ENCODE assay signal across 14 mouse cellular contexts in the genomic region with DNA sequence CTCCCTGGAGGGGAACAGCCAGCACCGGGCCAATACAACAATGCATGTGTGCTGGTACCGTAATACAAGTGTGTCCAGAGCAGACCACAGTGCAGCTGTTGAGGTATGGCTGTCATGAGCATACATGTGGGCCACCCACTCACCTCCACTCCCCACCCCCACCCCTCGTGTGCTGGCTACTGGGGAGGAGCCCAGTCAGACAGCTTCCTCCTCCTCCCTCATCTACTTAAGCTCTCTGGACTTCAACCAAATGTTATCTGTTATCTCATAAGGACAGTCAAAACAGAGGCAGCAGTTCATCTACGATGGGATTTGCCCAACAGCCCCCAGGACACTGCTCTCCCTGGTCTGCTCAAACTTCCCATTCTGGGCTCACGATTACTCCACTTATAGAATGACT. TPM values are rescaled to one million over a fixed set of nuclear protein-coding genes. Genes with fewer than 3 reads are reported as not detected.
A peak's percentile ranks its signal among the peaks of the same experiment; 100 is the strongest.
DNase-seq lines count a peak whose midpoint lies in the region; ATAC-seq lines count a peak whose summit lies in the region.
"Had no signal": no experiment of that assay in that cellular context is flagged by ENCODE, and none has a peak within 500 bp of the region (broad histone marks: within the 10 kb centered on the region; RNA-seq: fewer than 3 reads in every experiment).

No protein-coding gene starts in this region.

- no peaks in the 10 kb centered on the region for H3K4me1 ChIP-seq in forebrain, embryonic 15.5 days
- H3K4me1 ChIP-seq in forebrain, embryonic 12.5 days: no peaks in the 10 kb centered on the region
- H3K4me1 ChIP-seq in midbrain, embryonic 15.5 days: no peaks in the 10 kb centered on the region
- no peaks in the 10 kb centered on the region for H3K4me1 ChIP-seq in midbrain, embryonic 14.5 days (ENCODE audit: control insufficient read depth, insufficient read depth, low read length)
- H3K4me1 ChIP-seq in liver, embryonic 11.5 days (replicated peaks; ENCODE audit: control insufficient read depth, insufficient read depth, low read length): peaks cover 21% of the 10 kb centered on the region
- no peaks in the 10 kb centered on the region; the same call in 1 of the 2 replicates for H3K4me1 ChIP-seq in heart, embryonic 11.5 days (ENCODE audit: control insufficient read depth, insufficient read depth, low read length)
- H3K4me1 ChIP-seq: midbrain, embryonic 12.5 days had no signal

- H3K36me3 ChIP-seq in forebrain, embryonic 15.5 days: peaks cover 36% of the 10 kb centered on the region
- peaks cover 37% of the 10 kb centered on the region for H3K36me3 ChIP-seq in forebrain, embryonic 12.5 days (replicated peaks)
- peaks cover 20% of the 10 kb centered on the region for H3K36me3 ChIP-seq in midbrain, embryonic 15.5 days (replicated peaks)
- peaks cover 49% of the 10 kb centered on the region for H3K36me3 ChIP-seq in midbrain, embryonic 14.5 days (ENCODE audit: control insufficient read depth, insufficient read depth, low read length)
- peaks cover 18% of the 10 kb centered on the region; the same call in 1 of the 2 replicates for H3K36me3 ChIP-seq in liver, embryonic 11.5 days (ENCODE audit: control insufficient read depth, insufficient read depth, low read length)
- H3K36me3 ChIP-seq in heart, embryonic 11.5 days (ENCODE audit: control insufficient read depth, insufficient read depth, low read length): peaks cover 34% of the 10 kb centered on the region

- 87% methylated on average over 5 of the region's 5 CpGs for whole genome bisulfite sequencing in forebrain, embryonic 15.5 days
- WGBS in forebrain, embryonic 12.5 days: 90% methylated on average over 5 of the region's 5 CpGs
- 84% methylated on average over 5 of the region's 5 CpGs for WGBS in midbrain, embryonic 15.5 days
- WGBS in midbrain, embryonic 14.5 days: 87% methylated on average over 5 of the region's 5 CpGs
- WGBS in liver, embryonic 11.5 days: 42% methylated on average over 5 of the region's 5 CpGs
- WGBS in heart, embryonic 11.5 days (ENCODE audit: insufficient replicate concordance): 50% methylated on average over 5 of the region's 5 CpGs

- DNase-seq in midbrain, embryonic 14.5 days: no peak
- no peak for DNase-seq in liver, embryonic 11.5 days (ENCODE audit: low spot score)
- no peak for DNase-seq in adrenal gland, adult 8-10 months
- DNase-seq in gastrocnemius, postnatal 4 days (ENCODE audit: low spot score in 2 of 2): no peak
- DNase-seq: adrenal gland, postnatal 10 days; cerebellum, adult 11-12 months; embryo, embryonic 11 days; thymus, postnatal 14 days had no signal

- H3K27me3 ChIP-seq in forebrain, embryonic 15.5 days: no peaks in the 10 kb centered on the region
- H3K27me3 ChIP-seq in forebrain, embryonic 12.5 days: no peaks in the 10 kb centered on the region
- no peaks in the 10 kb centered on the region for H3K27me3 ChIP-seq in midbrain, embryonic 15.5 days (replicated peaks)
- H3K27me3 ChIP-seq in midbrain, embryonic 14.5 days (ENCODE audit: control insufficient read depth, insufficient read depth, low read length): no peaks in the 10 kb centered on the region
- no peaks in the 10 kb centered on the region for H3K27me3 ChIP-seq in liver, embryonic 11.5 days (replicated peaks; ENCODE audit: control insufficient read depth, insufficient read depth, low read length)
- no peaks in the 10 kb centered on the region for H3K27me3 ChIP-seq in heart, embryonic 11.5 days (ENCODE audit: control insufficient read depth, insufficient read depth, low read length)
- H3K27me3 ChIP-seq: limb, embryonic 15.5 days; midbrain, embryonic 12.5 days had no signal

- no peak overlapping the region for H3K4me3 ChIP-seq in forebrain, embryonic 15.5 days
- H3K4me3 ChIP-seq in forebrain, embryonic 12.5 days (replicated peaks): no peak overlapping the region
- no peak overlapping the region for H3K4me3 ChIP-seq in midbrain, embryonic 15.5 days
- no peak overlapping the region for H3K4me3 ChIP-seq in midbrain, embryonic 14.5 days (replicated peaks; ENCODE audit: low read depth, low read length)
- no peak overlapping the region for H3K4me3 ChIP-seq in liver, embryonic 11.5 days (ENCODE audit: low read depth, low read length)
- no peak overlapping the region for H3K4me3 ChIP-seq in heart, embryonic 11.5 days (ENCODE audit: low read depth, low read length)
- H3K4me3 ChIP-seq: limb, embryonic 15.5 days; midbrain, embryonic 12.5 days had no signal

- no peak overlapping the region for H3K4me2 ChIP-seq in forebrain, embryonic 15.5 days (replicated peaks)
- H3K4me2 ChIP-seq in forebrain, embryonic 12.5 days: no peak overlapping the region
- H3K4me2 ChIP-seq in midbrain, embryonic 15.5 days: no peak overlapping the region
- H3K4me2 ChIP-seq in midbrain, embryonic 14.5 days (ENCODE audit: low read length): no peak overlapping the region
- peak overlapping the region; percentile 1; the same call in 1 of the 2 replicates for H3K4me2 ChIP-seq in liver, embryonic 11.5 days
- H3K4me2 ChIP-seq in heart, embryonic 11.5 days: no peak overlapping the region
- H3K4me2 ChIP-seq: limb, embryonic 15.5 days; midbrain, embryonic 12.5 days had no signal

- no peaks in the 10 kb centered on the region for H3K9me3 ChIP-seq in forebrain, embryonic 15.5 days
- H3K9me3 ChIP-seq in forebrain, embryonic 12.5 days: no peaks in the 10 kb centered on the region
- no peaks in the 10 kb centered on the region for H3K9me3 ChIP-seq in midbrain, embryonic 15.5 days
- H3K9me3 ChIP-seq in midbrain, embryonic 14.5 days (ENCODE audit: control insufficient read depth, low read length): no peaks in the 10 kb centered on the region
- no peaks in the 10 kb centered on the region for H3K9me3 ChIP-seq in liver, embryonic 11.5 days (ENCODE audit: control insufficient read depth, low read length)
- H3K9me3 ChIP-seq in heart, embryonic 11.5 days (replicated peaks; ENCODE audit: control insufficient read depth, low read length): no peaks in the 10 kb centered on the region
- H3K9me3 ChIP-seq: limb, embryonic 15.5 days; midbrain, embryonic 12.5 days had no signal

- H3K9ac ChIP-seq in forebrain, embryonic 15.5 days (replicated peaks): no peak overlapping the region
- no peak overlapping the region for H3K9ac ChIP-seq in forebrain, embryonic 12.5 days
- H3K9ac ChIP-seq in midbrain, embryonic 15.5 days: no peak overlapping the region
- no peak overlapping the region for H3K9ac ChIP-seq in midbrain, embryonic 14.5 days (replicated peaks; ENCODE audit: low read length)
- H3K9ac ChIP-seq in liver, embryonic 11.5 days (ENCODE audit: low read depth, low read length): no peak overlapping the region
- H3K9ac ChIP-seq in heart, embryonic 11.5 days (ENCODE audit: low read depth, low read length): no peak overlapping the region
- H3K9ac ChIP-seq: limb, embryonic 15.5 days; midbrain, embryonic 12.5 days had no signal

- ATAC-seq in forebrain, embryonic 15.5 days (replicated peaks): peak; percentile 49; the same call in 1 of the 2 replicates
- no peak for ATAC-seq in forebrain, embryonic 12.5 days (ENCODE audit: low FRiP score)
- ATAC-seq in midbrain, embryonic 15.5 days (replicated peaks): peak; percentile 48; the same call in 1 of the 2 replicates
- ATAC-seq in midbrain, embryonic 14.5 days (ENCODE audit: low FRiP score, low TSS enrichment): no peak
- peak; percentile 80 for ATAC-seq in liver, embryonic 11.5 days (replicated peaks; ENCODE audit: low FRiP score)
- no peak for ATAC-seq in heart, embryonic 11.5 days (replicated peaks; ENCODE audit: insufficient number of reproducible peaks, low FRiP score, low TSS enrichment)

- H3K27ac ChIP-seq in forebrain, embryonic 15.5 days (replicated peaks): no peak overlapping the region
- H3K27ac ChIP-seq in forebrain, embryonic 12.5 days: no peak overlapping the region
- H3K27ac ChIP-seq in midbrain, embryonic 15.5 days: no peak overlapping the region
- no peak overlapping the region for H3K27ac ChIP-seq in midbrain, embryonic 14.5 days (replicated peaks; ENCODE audit: low read depth, low read length)
- H3K27ac ChIP-seq in liver, embryonic 11.5 days (ENCODE audit: low read depth, low read length): no peak overlapping the region
- no peak overlapping the region for H3K27ac ChIP-seq in heart, embryonic 11.5 days (ENCODE audit: low read depth, low read length)
- H3K27ac ChIP-seq: limb, embryonic 15.5 days; midbrain, embryonic 12.5 days had no signal

RNA-seq across cellular contexts. Expression of gene Stk25, which starts 39.5 kb away (rescaled TPM):
- polyA plus RNA-seq in forebrain, embryonic 15.5 days (2015; fragmentation: Nextera tagmentation; extraction: Ambion mirVana): 297 and 299 TPM in 2 replicates
- polyA plus RNA-seq in forebrain, embryonic 12.5 days (2016; fragmentation: Nextera tagmentation; extraction: Ambion mirVana): 202 and 216 TPM in 2 replicates
- 353 and 388 TPM in 2 replicates for polyA plus RNA-seq in midbrain, embryonic 15.5 days (2015; fragmentation: Nextera tagmentation; extraction: Ambion mirVana)
- 357 and 370 TPM in 2 replicates for polyA plus RNA-seq in midbrain, embryonic 14.5 days (2014; fragmentation: Nextera tagmentation; extraction: Ambion mirVana)
- 97.7 and 102 TPM in 2 replicates for polyA plus RNA-seq in liver, embryonic 11.5 days (2014; fragmentation: Nextera tagmentation; extraction: Ambion mirVana)
- 100 to 1,000 TPM; 135 to 201 (median 170) TPM for total RNA-seq in adrenal gland, adult 8-10 months (2022)
- total RNA-seq in gastrocnemius, postnatal 4 days (2021): 100 to 1,000 TPM; 128 to 141 TPM
- 144 and 152 TPM in 2 replicates for polyA plus RNA-seq in heart, embryonic 11.5 days (2014; fragmentation: Nextera tagmentation; extraction: Ambion mirVana)

Comparison
In these comparisons a context has a peak if more than half of its experiments do, and no peak if none do; other contexts are left out.
1. ATAC-seq: peak in forebrain, embryonic 15.5 days (single experiment), midbrain, embryonic 15.5 days (single experiment) and liver, embryonic 11.5 days (single experiment); none in forebrain, embryonic 12.5 days (single experiment), midbrain, embryonic 14.5 days (single experiment) and heart, embryonic 11.5 days (single experiment).